Mouse (Mus musculus) embryonic facial prominence, embryonic 12.5 days (tissue): ENCODE data around the gene Spty2d1. TPM values are rescaled to one million over a fixed set of nuclear protein-coding genes. Genes with fewer than 3 reads are reported as not detected.

ENCODE experiments used
- polyA plus RNA-seq: library from polyadenylated mRNA; unstranded; fragments of >200 nt; fragmentation: Nextera tagmentation; extraction: Ambion mirVana; gene quantifications from 2 replicates; pipeline ENCODE4 v1.2.1, GENCODE M21; 2016

Gene Spty2d1
- polyA plus RNA-seq, 1 experiment from 2014 or later, result 18.1 TPM

Other genes with a start within 250 kb of the Spty2d1 start
- 26.9 and 29.5 TPM in 2 replicates for gene Hps5, start 212.3 kb downstream of the Spty2d1 start, polyA plus RNA-seq
- gene Gtf2h1, start 212.3 kb downstream of the Spty2d1 start, polyA plus RNA-seq, result 50.4 and 54.0 TPM in 2 replicates
- 1,101 and 1,118 TPM in 2 replicates for gene Ldha, start 166.9 kb downstream of the Spty2d1 start, polyA plus RNA-seq
- gene Ldhc, start 147.2 kb downstream of the Spty2d1 start, polyA plus RNA-seq, result not detected in 2 replicates
- 210 and 232 TPM in 2 replicates for gene Tsg101, start 88.4 kb downstream of the Spty2d1 start, polyA plus RNA-seq
- 11.1 and 13.0 TPM in 2 replicates for gene Uevld, start 49.9 kb downstream of the Spty2d1 start, polyA plus RNA-seq
- not detected in 2 replicates for gene Gm9999, start 24.8 kb downstream of the Spty2d1 start, polyA plus RNA-seq
- 21.3 and 23.2 TPM in 2 replicates for gene Tmem86a, start 42.2 kb upstream of the Spty2d1 start, polyA plus RNA-seq
- 2.3 and 4.4 TPM in 2 replicates for gene Ptpn5, start 125.3 kb upstream of the Spty2d1 start, polyA plus RNA-seq
- gene Mrgpra6, start 196.5 kb upstream of the Spty2d1 start, polyA plus RNA-seq, result not detected in 2 replicates
- not detected in 2 replicates for gene Mrgpra9, start 244.4 kb upstream of the Spty2d1 start, polyA plus RNA-seq